Mouse (Mus musculus): Measurements from ENCODE around the gene Fbxo17. TPM values are rescaled to one million over a fixed set of nuclear protein-coding genes. Genes with fewer than 3 reads are reported as not detected.

Gene Fbxo17
- total and polyA plus RNA-seq, 2 experiments from 2014 or later, result 5.1 to 7.8 TPM

DNA sequence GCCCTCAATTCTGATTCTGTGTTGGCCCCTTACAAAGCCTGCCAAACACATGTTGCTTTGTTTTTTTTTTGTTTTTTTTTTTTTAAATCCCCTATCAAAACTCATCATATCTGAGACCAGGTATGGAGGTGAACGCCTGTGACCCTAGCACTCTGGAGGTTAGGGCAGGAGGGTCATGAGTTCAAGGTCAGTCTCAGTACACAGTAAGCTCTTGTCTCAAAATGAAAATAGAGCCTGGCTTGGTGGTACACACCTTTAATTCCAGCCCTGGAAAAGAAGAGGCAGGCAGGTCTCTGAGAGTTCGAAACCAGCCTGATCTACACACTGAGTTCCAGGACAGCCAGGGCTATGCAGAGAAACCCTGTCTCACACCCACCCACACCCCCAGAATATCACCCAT, 3.0 kb downstream of the Fbxo17 start:
- H3K9me3 ChIP-seq (replicated peaks; ENCODE audit: control insufficient read depth, low read length), result no peaks in the 10 kb centered on the region
- 67% methylated on average over 2 of the region's 2 CpGs for WGBS
- no peak overlapping the region for H3K4me2 ChIP-seq (ENCODE audit: low read depth, low read length)
- H3K27ac ChIP-seq (ENCODE audit: low read depth), result no peak overlapping the region
- no peak for TF ChIP-seq EP300 (IDR thresholded peaks at IDR 0.05; ENCODE audit: low read depth)
- TF ChIP-seq CTCF (IDR thresholded peaks at IDR 0.05; ENCODE audit: low read depth), result no peak
- H3K27me3 ChIP-seq (ENCODE audit: control insufficient read depth, insufficient read depth, low read length), result no peaks in the 10 kb centered on the region
- DNase-seq (ENCODE audit: low spot score) (no peak), ATAC-seq (ENCODE audit: insufficient read depth, low read depth) (no peak)
- H3K36me3 ChIP-seq (replicated peaks; ENCODE audit: control insufficient read depth, insufficient read depth, low read length), result no peaks in the 10 kb centered on the region
- no peak overlapping the region for H3K4me3 ChIP-seq (ENCODE audit: low read depth, low read length)
- H3K9ac ChIP-seq (replicated peaks; ENCODE audit: low read depth, low read length), result no peak overlapping the region
- no peaks in the 10 kb centered on the region for H3K4me1 ChIP-seq (ENCODE audit: control insufficient read depth, insufficient read depth)

DNA sequence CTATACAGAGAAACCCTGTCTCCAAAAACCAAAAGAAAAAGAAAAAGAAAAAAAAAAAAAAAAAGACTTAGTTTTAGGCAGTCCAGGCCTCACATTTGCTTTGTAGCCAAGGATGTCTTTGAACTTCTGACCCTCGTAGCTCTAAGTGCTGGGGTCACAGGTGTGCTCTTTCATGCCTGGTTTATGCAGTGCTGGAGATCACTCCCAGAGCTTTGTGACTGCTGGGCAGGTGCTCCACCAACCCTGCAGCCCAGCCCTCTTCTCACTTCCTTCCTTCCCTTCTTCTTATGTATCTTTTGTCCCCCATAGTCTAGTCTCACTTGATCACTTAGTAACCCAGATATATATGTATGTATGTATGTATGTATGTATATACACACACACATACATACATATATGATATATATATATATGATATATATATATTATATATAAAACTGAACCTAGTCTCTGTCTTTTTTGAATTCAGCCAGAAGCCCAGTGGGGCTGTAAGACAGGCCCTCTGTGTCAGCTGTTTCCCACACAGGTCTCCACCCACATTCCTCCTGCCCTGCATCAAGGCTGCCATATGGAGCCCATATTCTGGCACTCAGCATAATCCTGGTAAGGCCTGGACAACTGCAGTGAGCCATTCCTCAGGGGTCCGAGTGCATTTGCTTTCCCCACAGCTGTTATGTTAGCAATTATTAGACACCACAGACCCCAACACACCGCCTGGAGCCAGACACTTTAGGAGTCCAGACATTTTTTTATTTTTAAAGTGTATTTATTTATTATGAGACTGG, 4.3 kb downstream of the Fbxo17 start:
- Histone ChIP-seq H3K4me3 (ENCODE audit: low read depth, low read length) (no peak overlapping the region), H3K27me3 (ENCODE audit: control insufficient read depth, insufficient read depth, low read length) (no peaks in the 10 kb centered on the region), H3K9ac (replicated peaks; ENCODE audit: low read depth, low read length) (no peak overlapping the region), H3K9me3 (replicated peaks; ENCODE audit: control insufficient read depth, low read length) (no peaks in the 10 kb centered on the region), H3K27ac (ENCODE audit: low read depth) (no peak overlapping the region), H3K4me2 (ENCODE audit: low read depth, low read length) (no peak overlapping the region), H3K36me3 (replicated peaks; ENCODE audit: control insufficient read depth, insufficient read depth, low read length) (no peaks in the 10 kb centered on the region), H3K4me1 (ENCODE audit: control insufficient read depth, insufficient read depth) (no peaks in the 10 kb centered on the region)
- DNase-seq (ENCODE audit: low spot score) (no peak), ATAC-seq (ENCODE audit: insufficient read depth, low read depth) (no peak)
- TF ChIP-seq CTCF (IDR thresholded peaks at IDR 0.05; ENCODE audit: low read depth) (no peak), EP300 (IDR thresholded peaks at IDR 0.05; ENCODE audit: low read depth) (no peak)
- WGBS, result 78% methylated on average over 3 of the region's 3 CpGs

DNA sequence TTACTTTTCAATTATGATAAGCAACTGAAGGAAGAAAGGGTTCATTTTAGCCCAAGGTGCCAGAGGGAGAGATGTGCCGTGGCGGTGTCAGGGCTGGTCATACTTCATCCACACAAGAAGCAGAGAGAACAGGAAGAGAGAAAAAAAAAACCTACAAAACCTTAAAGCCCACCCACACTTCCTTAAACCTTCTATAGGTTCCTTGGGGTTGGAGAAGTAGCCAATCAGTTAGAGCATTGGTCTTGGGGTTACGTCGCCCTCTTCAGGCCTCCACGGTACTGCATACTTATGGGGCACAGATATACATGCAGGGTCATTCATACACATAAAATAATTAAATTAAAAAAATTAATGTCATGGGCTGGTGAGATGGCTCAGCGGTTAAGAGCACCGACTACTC, 5.5 kb downstream of the Fbxo17 start:
- Histone ChIP-seq H3K4me2 (ENCODE audit: low read depth, low read length) (no peak overlapping the region), H3K36me3 (replicated peaks; ENCODE audit: control insufficient read depth, insufficient read depth, low read length) (no peaks in the 10 kb centered on the region), H3K27me3 (ENCODE audit: control insufficient read depth, insufficient read depth, low read length) (no peaks in the 10 kb centered on the region), H3K9me3 (replicated peaks; ENCODE audit: control insufficient read depth, low read length) (no peaks in the 10 kb centered on the region), H3K4me1 (ENCODE audit: control insufficient read depth, insufficient read depth) (no peaks in the 10 kb centered on the region), H3K4me3 (ENCODE audit: low read depth, low read length) (no peak overlapping the region), H3K9ac (replicated peaks; ENCODE audit: low read depth, low read length) (no peak overlapping the region), H3K27ac (ENCODE audit: low read depth) (no peak overlapping the region)
- TF ChIP-seq CTCF (IDR thresholded peaks at IDR 0.05; ENCODE audit: low read depth) (no peak), EP300 (IDR thresholded peaks at IDR 0.05; ENCODE audit: low read depth) (no peak)
- ATAC-seq (ENCODE audit: insufficient read depth, low read depth) (no peak), DNase-seq (ENCODE audit: low spot score) (no peak)
- 93% methylated on average over 7 of the region's 7 CpGs for WGBS

DNA sequence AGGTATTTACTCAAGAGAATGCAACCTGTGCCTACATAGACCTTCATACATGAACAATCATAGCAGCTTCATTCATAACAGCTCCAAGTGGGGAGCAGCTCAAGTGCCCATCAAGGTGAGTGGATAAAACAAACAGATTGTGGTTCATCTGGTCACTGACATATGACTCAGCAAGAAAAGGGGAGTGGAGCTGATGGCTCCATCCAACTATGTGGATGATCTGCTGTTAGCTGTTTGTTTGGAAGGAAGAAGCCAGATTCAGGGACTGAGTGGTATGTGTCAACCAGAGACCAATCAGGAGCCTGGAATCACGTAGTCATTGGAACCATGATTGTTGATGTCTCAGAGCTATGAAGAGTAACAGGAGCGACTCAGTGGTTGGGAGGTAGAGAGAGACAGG, 8.0 kb downstream of the Fbxo17 start:
- no peak overlapping the region for H3K27ac ChIP-seq (ENCODE audit: low read depth)
- H3K4me2 ChIP-seq (ENCODE audit: low read depth, low read length), result no peak overlapping the region
- 93% methylated on average over 2 of the region's 2 CpGs for WGBS
- TF ChIP-seq EP300 (IDR thresholded peaks at IDR 0.05; ENCODE audit: low read depth) (no peak), CTCF (IDR thresholded peaks at IDR 0.05; ENCODE audit: low read depth) (no peak)
- no peaks in the 10 kb centered on the region for H3K36me3 ChIP-seq (replicated peaks; ENCODE audit: control insufficient read depth, insufficient read depth, low read length)
- no peaks in the 10 kb centered on the region for H3K27me3 ChIP-seq (ENCODE audit: control insufficient read depth, insufficient read depth, low read length)
- ATAC-seq (ENCODE audit: insufficient read depth, low read depth) (no peak), DNase-seq (ENCODE audit: low spot score) (no peak)
- no peak overlapping the region for H3K4me3 ChIP-seq (ENCODE audit: low read depth, low read length)
- no peaks in the 10 kb centered on the region for H3K9me3 ChIP-seq (replicated peaks; ENCODE audit: control insufficient read depth, low read length)
- no peaks in the 10 kb centered on the region for H3K4me1 ChIP-seq (ENCODE audit: control insufficient read depth, insufficient read depth)
- H3K9ac ChIP-seq (replicated peaks; ENCODE audit: low read depth, low read length), result no peak overlapping the region

DNA sequence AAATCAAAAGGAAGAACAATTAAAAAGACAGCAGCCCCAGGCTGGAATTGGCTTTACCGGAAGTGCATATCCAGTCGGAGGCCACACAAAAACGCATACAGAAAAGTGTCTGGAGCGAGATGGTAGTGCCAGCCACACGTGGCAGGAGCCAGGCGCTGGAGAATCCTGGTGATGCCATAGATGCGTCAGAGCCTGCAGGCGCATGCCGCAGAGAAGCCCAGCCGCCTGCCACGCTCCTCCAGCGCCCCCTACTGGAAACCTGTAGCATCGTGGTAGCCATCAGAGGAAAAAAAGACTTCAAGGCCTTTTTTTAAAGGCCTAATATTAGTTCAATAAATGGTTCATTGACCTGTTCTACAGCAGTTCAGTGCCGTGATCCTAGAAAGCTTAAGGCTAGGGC, 10.0 kb downstream of the Fbxo17 start:
- Histone ChIP-seq H3K27ac (ENCODE audit: low read depth) (no peak overlapping the region), H3K4me3 (ENCODE audit: low read depth, low read length) (no peak overlapping the region), H3K4me2 (ENCODE audit: low read depth, low read length) (no peak overlapping the region), H3K27me3 (ENCODE audit: control insufficient read depth, insufficient read depth, low read length) (no peaks in the 10 kb centered on the region), H3K36me3 (replicated peaks; ENCODE audit: control insufficient read depth, insufficient read depth, low read length) (no peaks in the 10 kb centered on the region), H3K9ac (replicated peaks; ENCODE audit: low read depth, low read length) (no peak overlapping the region), H3K4me1 (ENCODE audit: control insufficient read depth, insufficient read depth) (no peaks in the 10 kb centered on the region), H3K9me3 (replicated peaks; ENCODE audit: control insufficient read depth, low read length) (peaks cover 9% of the 10 kb centered on the region)
- WGBS, result 10% methylated on average over 14 of the region's 14 CpGs
- no peak for TF ChIP-seq EP300 (IDR thresholded peaks at IDR 0.05; ENCODE audit: low read depth)
- TF ChIP-seq CTCF (IDR thresholded peaks at IDR 0.05; ENCODE audit: low read depth), result peak; percentile 79
- DNase-seq (ENCODE audit: low spot score), result peak; percentile 60
- peak; percentile 59; the same call in 1 of the 2 replicates for ATAC-seq (ENCODE audit: insufficient read depth, low read depth)
